In genomic region chr3:137969951-137970350, GRCm38 (mm10) we compare ENCODE assay signal across 8 mouse cellular contexts. TPM values are rescaled to one million over a fixed set of nuclear protein-coding genes. Genes with fewer than 3 reads are reported as not detected.
DNase-seq lines count a peak whose midpoint lies in the region; ATAC-seq and TF ChIP-seq lines count a peak whose summit lies in the region.

No protein-coding gene starts in this region.

- no peak overlapping the region for H3K4me3 ChIP-seq in kidney, postnatal 0 days (replicated peaks; ENCODE audit: low read depth, low read length)
- peak overlapping the region; percentile 13; the same call in 1 of the 2 replicates for H3K4me3 ChIP-seq in embryonic facial prominence, embryonic 10.5 days
- peak overlapping the region; percentile 27 for H3K4me3 ChIP-seq in hindbrain, embryonic 13.5 days
- no peak overlapping the region for H3K4me3 ChIP-seq in midbrain, embryonic 11.5 days (ENCODE audit: low read depth, low read length)

- no peaks in the 10 kb centered on the region for H3K4me1 ChIP-seq in kidney, postnatal 0 days (replicated peaks; ENCODE audit: insufficient read depth, low read length)
- no peaks in the 10 kb centered on the region for H3K4me1 ChIP-seq in embryonic facial prominence, embryonic 10.5 days
- no peaks in the 10 kb centered on the region for H3K4me1 ChIP-seq in hindbrain, embryonic 13.5 days (replicated peaks)
- no peaks in the 10 kb centered on the region for H3K4me1 ChIP-seq in midbrain, embryonic 11.5 days (ENCODE audit: control insufficient read depth, insufficient read depth, low read length)

- ATAC-seq in kidney, postnatal 0 days (replicated peaks; ENCODE audit: low FRiP score, low read depth): no peak
- no peak for ATAC-seq in hindbrain, embryonic 13.5 days (ENCODE audit: low FRiP score)
- ATAC-seq in midbrain, embryonic 11.5 days (ENCODE audit: low FRiP score): 0 out of 2 replicates have a peak, but pooled peaks have one; percentile 58
- ATAC-seq in megakaryocyte-erythroid progenitor cell, adult 5-6 weeks (replicated peaks; ENCODE audit: low FRiP score, low TSS enrichment, poor library complexity, severe bottlenecking): no peak

- TF ChIP-seq CTCF in kidney, postnatal 0 days (IDR thresholded peaks at IDR 0.05; ENCODE audit: low read depth): no peak

- 0 out of 2 replicates have a peak overlapping the region, but pooled peaks have one; percentile 9 for H3K4me2 ChIP-seq in kidney, postnatal 0 days (ENCODE audit: low read length)
- peak overlapping the region; percentile 30 for H3K4me2 ChIP-seq in hindbrain, embryonic 13.5 days
- no peak overlapping the region; the same call in 1 of the 2 replicates for H3K4me2 ChIP-seq in midbrain, embryonic 11.5 days

- no peaks in the 10 kb centered on the region for H3K9me3 ChIP-seq in kidney, postnatal 0 days (replicated peaks; ENCODE audit: low read length)
- no peaks in the 10 kb centered on the region for H3K9me3 ChIP-seq in embryonic facial prominence, embryonic 10.5 days
- no peaks in the 10 kb centered on the region for H3K9me3 ChIP-seq in hindbrain, embryonic 13.5 days
- H3K9me3 ChIP-seq in midbrain, embryonic 11.5 days (ENCODE audit: control insufficient read depth, low read length): no peaks in the 10 kb centered on the region

- 62% methylated on average over 12 of the region's 12 CpGs for WGBS in kidney, postnatal 0 days
- 49% methylated on average over 12 of the region's 12 CpGs for WGBS in embryonic facial prominence, embryonic 10.5 days
- WGBS in hindbrain, embryonic 13.5 days: 41% methylated on average over 12 of the region's 12 CpGs
- 44% methylated on average over 12 of the region's 12 CpGs for WGBS in midbrain, embryonic 11.5 days

- H3K36me3 ChIP-seq in kidney, postnatal 0 days (ENCODE audit: insufficient read depth, low read length): no peaks in the 10 kb centered on the region
- H3K36me3 ChIP-seq in embryonic facial prominence, embryonic 10.5 days (replicated peaks): no peaks in the 10 kb centered on the region
- H3K36me3 ChIP-seq in hindbrain, embryonic 13.5 days: no peaks in the 10 kb centered on the region
- no peaks in the 10 kb centered on the region for H3K36me3 ChIP-seq in midbrain, embryonic 11.5 days (ENCODE audit: control insufficient read depth, insufficient read depth, low read length)

- no peaks in the 10 kb centered on the region for H3K27me3 ChIP-seq in kidney, postnatal 0 days (ENCODE audit: insufficient read depth, low read length)
- no peaks in the 10 kb centered on the region for H3K27me3 ChIP-seq in embryonic facial prominence, embryonic 10.5 days (replicated peaks; ENCODE audit: low read depth, poor library complexity, severe bottlenecking)
- H3K27me3 ChIP-seq in hindbrain, embryonic 13.5 days: no peaks in the 10 kb centered on the region
- H3K27me3 ChIP-seq in midbrain, embryonic 11.5 days (ENCODE audit: control insufficient read depth, insufficient read depth, low read length): no peaks in the 10 kb centered on the region

- H3K9ac ChIP-seq in kidney, postnatal 0 days (ENCODE audit: low read depth, low read length): no peak overlapping the region
- peak overlapping the region; percentile 29; the same call in 1 of the 2 replicates for H3K9ac ChIP-seq in hindbrain, embryonic 13.5 days
- no peak overlapping the region for H3K9ac ChIP-seq in midbrain, embryonic 11.5 days (ENCODE audit: low read length)

- no peak overlapping the region for H3K27ac ChIP-seq in kidney, postnatal 0 days
- peak overlapping the region; percentile 40 for H3K27ac ChIP-seq in embryonic facial prominence, embryonic 10.5 days (replicated peaks)
- no peak overlapping the region for H3K27ac ChIP-seq in hindbrain, embryonic 13.5 days
- H3K27ac ChIP-seq in midbrain, embryonic 11.5 days (ENCODE audit: low read depth, low read length): no peak overlapping the region

- DNase-seq in kidney, postnatal 0 days (ENCODE audit: low spot score): no peak
- DNase-seq in kidney, adult 11 months: no peak
- peak; percentile 73 for DNase-seq in embryonic facial prominence, embryonic 10.5 days (ENCODE audit: low spot score)
- DNase-seq in midbrain, embryonic 11.5 days (ENCODE audit: low spot score, missing footprints): peak; percentile 95
- no peak for DNase-seq in right cerebral cortex, postnatal 14 days
- DNase-seq in gastrocnemius, postnatal 10 days: no peak

RNA-seq across cellular contexts. Expression of gene Dapp1, which starts 11.4 kb away (rescaled TPM):
- polyA plus RNA-seq in kidney, postnatal 0 days (2015; fragmentation: Nextera tagmentation; extraction: Ambion mirVana): 8.1 and 8.2 TPM in 2 replicates
- polyA plus RNA-seq in embryonic facial prominence, embryonic 10.5 days (2016; fragmentation: Nextera tagmentation; extraction: Ambion mirVana): 2.1 and 2.3 TPM in 2 replicates
- polyA plus RNA-seq in hindbrain, embryonic 13.5 days (2015; fragmentation: Nextera tagmentation; extraction: Ambion mirVana): 1.8 and 1.9 TPM in 2 replicates
- 3.2 and 3.4 TPM in 2 replicates for polyA plus RNA-seq in midbrain, embryonic 11.5 days (2014; fragmentation: Nextera tagmentation; extraction: Ambion mirVana)
- total RNA-seq in gastrocnemius, postnatal 10 days (2021): 1 to 10 TPM in 1 of 2 experiments, under 1 TPM in 1; 0.89 to 2.0 TPM
- total RNA-seq in megakaryocyte-erythroid progenitor cell, adult 5-6 weeks (2014; fragmentation: Nextera tagmentation): 82.8 and 108 TPM in 2 replicates
- total RNA-seq in megakaryocyte-erythroid progenitor cell, adult 5-6 weeks (2017): 110 and 171 TPM in 2 replicates

RNA-seq across cellular contexts. Expression of gene Lamtor3, which starts 51.6 kb away (rescaled TPM):
- polyA plus RNA-seq in kidney, postnatal 0 days (2015; fragmentation: Nextera tagmentation; extraction: Ambion mirVana): 131 and 135 TPM in 2 replicates
- 86.7 and 88.8 TPM in 2 replicates for polyA plus RNA-seq in embryonic facial prominence, embryonic 10.5 days (2016; fragmentation: Nextera tagmentation; extraction: Ambion mirVana)
- 121 and 130 TPM in 2 replicates for polyA plus RNA-seq in hindbrain, embryonic 13.5 days (2015; fragmentation: Nextera tagmentation; extraction: Ambion mirVana)
- polyA plus RNA-seq in midbrain, embryonic 11.5 days (2014; fragmentation: Nextera tagmentation; extraction: Ambion mirVana): 98.7 and 106 TPM in 2 replicates
- total RNA-seq in gastrocnemius, postnatal 10 days (2021): 10 to 100 TPM; 56.8 to 58.3 TPM
- 65.7 and 77.2 TPM in 2 replicates for total RNA-seq in megakaryocyte-erythroid progenitor cell, adult 5-6 weeks (2014; fragmentation: Nextera tagmentation)
- 81.7 and 82.1 TPM in 2 replicates for total RNA-seq in megakaryocyte-erythroid progenitor cell, adult 5-6 weeks (2017)

Comparison
In these comparisons a context has a peak if more than half of its experiments do, and no peak if none do; other contexts are left out.
1. DNase-seq: peak in embryonic facial prominence, embryonic 10.5 days (single experiment) and midbrain, embryonic 11.5 days (single experiment); none in kidney, postnatal 0 days (single experiment), kidney, adult 11 months (single experiment), right cerebral cortex, postnatal 14 days (single experiment) and gastrocnemius, postnatal 10 days (single experiment).
2. H3K4me3 ChIP-seq: peak in embryonic facial prominence, embryonic 10.5 days (single experiment) and hindbrain, embryonic 13.5 days (single experiment); none in kidney, postnatal 0 days (single experiment) and midbrain, embryonic 11.5 days (single experiment).